Mouse (Mus musculus) liver, adult 2 months (tissue): ENCODE measurements around the gene Kcnn3. TPM values are rescaled to one million over a fixed set of nuclear protein-coding genes. Genes with fewer than 3 reads are reported as not detected.

Experiments
- DNase-seq: peaks from one replicate; pipeline ENCODE4 v3.0.0-alpha.2; 2011; ENCODE audit warnings: low read depth, low spot score; ENCODE audit errors: extremely low read depth
- H3K27ac ChIP-seq: fragments of 200-500 bp; replicated peaks from 2 replicates; pipeline ENCODE4 v1.5.1; 2012; ENCODE audit warnings: low read depth, mild to moderate bottlenecking, control low read depth, inconsistent platforms, low read length; ENCODE audit not compliant: insufficient read depth
- H3K27me3 ChIP-seq: fragments of 200-500 bp; 2 replicates; pipeline ENCODE4 v1.6.1; 2012; ENCODE audit warnings: mild to moderate bottlenecking, moderate library complexity, low read length, inconsistent platforms; ENCODE audit not compliant: control insufficient read depth, insufficient read depth
- H3K36me3 ChIP-seq: fragments of 200-500 bp; 2 replicates; pipeline ENCODE4 v1.6.1; 2012; ENCODE audit warnings: low read length, inconsistent platforms; ENCODE audit not compliant: control insufficient read depth, insufficient read depth
- H3K4me1 ChIP-seq: fragments of 200-500 bp; 2 replicates; pipeline ENCODE4 v1.6.1; 2011; ENCODE audit warnings: low read length; ENCODE audit not compliant: control insufficient read depth, insufficient read depth
- H3K4me3 ChIP-seq: fragments of 200-500 bp; 2 replicates; pipeline ENCODE4 v1.5.1; 2011; ENCODE audit warnings: low read depth, mild to moderate bottlenecking, control low read depth, low read length, moderate library complexity; ENCODE audit not compliant: insufficient read depth
- H3K79me2 ChIP-seq: fragments of 200-500 bp; 2 replicates; pipeline ENCODE4 v1.6.1; 2012; ENCODE audit warnings: inconsistent platforms, mild to moderate bottlenecking, low read length, moderate library complexity; ENCODE audit not compliant: control insufficient read depth, insufficient read depth
- H3K9ac ChIP-seq: fragments of 200-500 bp; 2 replicates; pipeline ENCODE4 v1.6.1; 2012; ENCODE audit warnings: low read depth, mild to moderate bottlenecking, control low read depth, inconsistent platforms, low read length
- CTCF ChIP-seq: fragments of 200-500 bp; IDR thresholded peaks from 2 replicates; pipeline ENCODE4 v1.5.1; 2011; ENCODE audit warnings: low read depth, low read length, control low read depth
- POLR2A ChIP-seq: fragments of 200-500 bp; IDR thresholded peaks from 2 replicates; pipeline ENCODE4 v1.6.1; 2011; ENCODE audit warnings: low read length, control low read depth; ENCODE audit not compliant: insufficient read depth; ENCODE audit errors: extremely low read depth
- WGBS: fragments of 180-500 bp; shearing (Covaris S2); methylation state at CpG from one replicate; pipeline ENCODE4 v1.1.7; 2018; 5-methylcytosine and 5-hydroxymethylcytosine counted together
- polyA plus RNA-seq: library from polyadenylated mRNA; depleted of rRNA; stranded (reverse); fragments of >200 nt; gene quantifications from 2 replicates; pipeline ENCODE4 v1.2.3, GENCODE M21; 2012
- total RNA-seq: library from RNA; depleted of rRNA; stranded (reverse); fragments of >200 nt; gene quantifications from 2 replicates; pipeline ENCODE4 v1.2.3, GENCODE M21; 2014

Kcnn3 gene
- total and polyA plus RNA-seq, 2 experiments, result under 0.01 to 0.06 TPM

GRCm38 (mm10) chr3:89607327-89607726 is 87.4 kb downstream of the Kcnn3 start:
- TF ChIP-seq CTCF (no peak), POLR2A (no peak)
- Histone ChIP-seq H3K9ac (no peak overlapping the region), H3K4me3 (no peak overlapping the region), H3K79me2 (no peaks in the 10 kb centered on the region), H3K4me1 (no peaks in the 10 kb centered on the region), H3K27me3 (no peaks in the 10 kb centered on the region), H3K36me3 (no peaks in the 10 kb centered on the region), H3K27ac (no peak overlapping the region)
- 96% methylated on average over 1 of the region's 1 CpGs for WGBS
- DNase-seq, result no peak

DNA sequence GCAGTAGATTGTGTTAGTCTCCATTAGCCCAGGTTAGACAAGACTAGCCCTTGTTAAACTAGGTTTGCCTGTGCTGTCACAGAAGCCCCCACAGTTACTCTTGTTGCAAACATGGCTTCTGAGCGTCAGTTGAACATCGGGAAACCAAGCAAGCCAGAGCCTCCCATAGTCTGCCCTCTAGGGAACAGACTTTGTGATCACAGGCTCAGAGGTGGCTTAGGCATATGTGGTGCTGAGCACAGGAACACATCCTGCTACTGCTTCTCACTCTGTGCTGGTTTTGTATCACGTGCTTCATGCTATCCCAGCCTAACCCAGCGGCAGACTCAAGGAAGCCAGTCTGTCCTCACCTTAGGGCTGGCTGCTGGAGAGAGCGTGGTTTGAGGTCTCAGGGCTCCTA is 92.1 kb downstream of the Kcnn3 start:
- WGBS, result 85% methylated on average over 5 of the region's 5 CpGs
- TF ChIP-seq POLR2A, result no peak
- H3K4me1 ChIP-seq, result no peaks in the 10 kb centered on the region

DNA sequence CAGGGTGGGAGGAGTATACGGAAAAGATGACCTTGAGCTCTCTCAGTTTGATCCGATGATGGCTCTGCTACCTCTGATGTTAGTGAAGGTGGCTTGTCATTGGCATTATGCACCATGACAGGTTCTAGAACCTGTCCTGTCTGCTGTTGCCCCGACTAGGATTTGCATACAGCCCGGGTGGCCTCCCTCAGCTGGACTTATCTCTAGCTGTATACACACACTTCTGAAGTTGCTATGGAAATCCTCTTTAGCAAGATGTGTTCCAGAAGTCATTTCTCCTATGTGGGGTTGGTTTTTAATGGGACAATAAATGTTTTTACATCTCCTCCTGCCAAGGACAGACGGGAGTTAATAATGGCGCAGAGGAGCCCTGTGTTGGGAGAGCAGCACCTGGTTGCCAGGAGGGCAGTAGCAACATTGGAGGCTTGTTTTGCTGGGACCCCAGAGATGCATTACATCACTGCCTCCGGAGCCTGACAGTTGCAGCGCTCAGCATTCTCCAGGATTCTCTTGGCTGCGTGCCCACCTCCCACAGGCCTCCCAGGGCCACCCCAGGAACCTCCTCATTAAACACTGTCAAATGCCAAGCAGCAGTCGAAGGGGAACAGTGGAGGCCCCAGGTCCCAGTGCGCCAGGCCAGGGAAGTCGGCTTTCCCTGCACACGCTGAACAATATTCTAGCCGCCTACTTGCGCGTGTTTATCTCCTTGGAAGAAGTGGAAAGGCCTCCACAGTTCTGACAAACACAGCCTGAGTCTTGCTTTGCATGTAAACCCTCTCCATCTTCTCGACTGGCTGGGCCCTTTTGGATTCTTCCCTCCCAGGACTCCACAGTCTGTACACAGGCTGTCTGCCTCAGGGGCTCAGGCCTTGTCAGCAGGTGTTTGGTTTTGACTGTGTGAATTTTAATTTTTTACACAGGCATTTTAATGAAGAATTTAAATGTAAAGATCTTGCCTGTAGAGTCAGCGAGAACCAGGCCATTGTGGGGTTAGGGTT is 93.9 kb downstream of the Kcnn3 start:
- no peaks in the 10 kb centered on the region for H3K79me2 ChIP-seq
- TF ChIP-seq CTCF (no peak), POLR2A (no peak)
- H3K27ac ChIP-seq, result no peak overlapping the region
- no peak overlapping the region for H3K4me3 ChIP-seq
- no peaks in the 10 kb centered on the region for H3K36me3 ChIP-seq
- no peaks in the 10 kb centered on the region for H3K4me1 ChIP-seq
- 64% methylated on average over 18 of the region's 18 CpGs for WGBS
- DNase-seq, result no peak
- no peaks in the 10 kb centered on the region for H3K27me3 ChIP-seq
- no peak overlapping the region for H3K9ac ChIP-seq

More for the DNA sequence above, 92.1 kb downstream of the Kcnn3 start:
- H3K27ac ChIP-seq, result no peak overlapping the region
- H3K36me3 ChIP-seq, result no peaks in the 10 kb centered on the region
- no peak overlapping the region for H3K4me3 ChIP-seq
- no peak for DNase-seq
- H3K79me2 ChIP-seq, result no peaks in the 10 kb centered on the region
- no peak overlapping the region for H3K9ac ChIP-seq
- no peaks in the 10 kb centered on the region for H3K27me3 ChIP-seq

DNA sequence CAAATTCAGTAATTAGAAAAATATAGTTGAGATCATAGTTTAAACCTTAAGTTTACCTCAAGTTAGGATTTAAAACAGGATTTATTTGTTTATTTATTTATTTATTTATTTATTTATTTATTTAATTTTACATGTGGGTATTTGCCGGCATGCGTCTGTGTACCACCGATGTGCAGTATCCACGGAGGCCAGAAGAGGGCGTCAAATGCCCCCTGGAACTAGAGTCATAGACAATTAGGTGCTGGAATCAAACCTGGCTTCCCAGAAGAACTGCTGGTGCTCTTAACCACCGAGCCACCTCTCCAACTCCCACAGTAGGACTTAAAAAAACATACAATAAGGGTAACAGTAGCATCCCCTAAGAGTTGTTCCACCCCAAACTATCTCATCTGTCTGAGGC is 96.9 kb downstream of the Kcnn3 start:
- peak; percentile 49 for TF ChIP-seq CTCF
- TF ChIP-seq POLR2A, result no peak
- H3K27me3 ChIP-seq, result no peaks in the 10 kb centered on the region; the same call in 1 of the 2 replicates
- DNase-seq, result no peak

GRCm38 (mm10) chr3:89617360-89617759 is 97.4 kb downstream of the Kcnn3 start:
- no peak overlapping the region for H3K9ac ChIP-seq
- no peak overlapping the region for H3K4me3 ChIP-seq
- no peak for DNase-seq
- TF ChIP-seq POLR2A (no peak), CTCF (no peak)
- H3K27me3 ChIP-seq, result no peaks in the 10 kb centered on the region; the same call in 1 of the 2 replicates
- no peaks in the 10 kb centered on the region for H3K36me3 ChIP-seq
- no peak overlapping the region for H3K27ac ChIP-seq
- H3K79me2 ChIP-seq, result no peaks in the 10 kb centered on the region
- H3K4me1 ChIP-seq, result no peaks in the 10 kb centered on the region
- 86% methylated on average over 2 of the region's 2 CpGs for WGBS

More for the DNA sequence above, 96.9 kb downstream of the Kcnn3 start:
- H3K79me2 ChIP-seq, result no peaks in the 10 kb centered on the region
- no peaks in the 10 kb centered on the region for H3K4me1 ChIP-seq
- H3K36me3 ChIP-seq, result no peaks in the 10 kb centered on the region
- no peak overlapping the region for H3K27ac ChIP-seq
- H3K4me3 ChIP-seq, result no peak overlapping the region
- 60% methylated on average over 6 of the region's 6 CpGs for WGBS
- no peak overlapping the region for H3K9ac ChIP-seq

GRCm38 (mm10) chr3:89622825-89623224 is 102.9 kb downstream of the Kcnn3 start:
- Histone ChIP-seq H3K27me3 (no peaks in the 10 kb centered on the region; the same call in 1 of the 2 replicates), H3K79me2 (no peaks in the 10 kb centered on the region), H3K4me3 (no peak overlapping the region), H3K27ac (no peak overlapping the region), H3K9ac (no peak overlapping the region), H3K4me1 (no peaks in the 10 kb centered on the region), H3K36me3 (no peaks in the 10 kb centered on the region)
- no peak for DNase-seq
- TF ChIP-seq CTCF (no peak), POLR2A (no peak)
- WGBS, result 55% methylated on average over 6 of the region's 6 CpGs
